Mouse (Mus musculus) heart, adult 11 months (tissue): ENCODE results near the gene Lst1.

Source experiments
- DNase-seq: peaks from one replicate; pipeline ENCODE4 v3.0.0; 2022

Lst1 gene

DNA sequence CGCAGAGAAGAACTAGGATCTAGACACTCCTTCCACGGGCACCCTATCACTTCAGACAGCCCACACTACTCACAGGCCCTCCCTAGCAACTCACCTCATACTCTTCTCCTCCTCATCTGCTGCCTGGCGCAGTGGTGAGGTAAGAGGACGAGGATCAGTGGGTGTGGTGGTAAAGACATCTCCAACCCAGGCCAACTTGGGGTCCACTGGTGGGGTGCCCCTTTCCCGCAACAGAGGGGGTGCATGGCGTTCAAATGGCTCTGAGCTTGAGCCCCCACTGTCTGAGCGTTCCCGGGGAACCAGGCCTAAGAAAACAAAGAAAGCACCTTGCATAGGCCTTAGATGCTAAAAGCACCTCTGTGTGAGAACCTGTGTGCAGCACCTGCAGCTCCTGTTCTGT lies 31.0 kb downstream of the Lst1 start:
- peak; percentile 91 for DNase-seq

DNA sequence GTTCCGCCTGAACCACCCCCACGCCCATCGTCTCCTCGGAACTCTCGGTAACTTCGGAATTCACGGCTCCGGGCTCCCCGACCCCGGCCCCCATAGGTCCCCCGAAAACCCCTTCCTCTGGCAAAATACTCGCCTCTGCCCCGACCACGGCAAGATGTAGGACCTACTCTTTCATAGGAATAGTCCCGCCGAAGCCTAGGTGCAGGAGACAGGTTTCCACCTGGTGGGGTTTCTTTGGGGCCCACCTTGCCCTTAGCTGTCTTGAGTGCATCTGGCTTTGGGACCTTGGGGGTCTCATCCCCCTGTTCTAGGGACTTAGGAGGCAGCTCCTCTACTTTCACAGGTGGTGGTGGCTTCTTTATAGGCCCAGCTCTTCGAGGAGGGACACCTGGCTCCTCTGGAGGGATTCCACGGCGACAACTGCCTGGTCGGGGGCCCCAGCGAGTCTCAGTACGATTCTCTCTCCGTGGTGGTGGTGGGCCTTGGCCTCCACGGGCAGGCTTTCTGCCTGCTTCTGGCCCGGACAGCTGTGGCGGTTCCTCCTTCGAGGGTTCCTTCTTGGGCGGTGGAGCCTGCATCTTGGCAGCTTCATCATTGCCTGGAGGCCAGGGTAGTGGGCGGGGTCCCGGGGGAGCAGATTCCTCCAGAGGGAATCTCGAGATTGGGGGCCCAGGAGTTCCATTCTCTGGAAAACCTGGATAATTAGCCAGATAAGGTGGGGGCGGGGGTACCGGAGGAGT lies 31.6 kb downstream of the Lst1 start:
- DNase-seq, result peak; percentile 93

DNA sequence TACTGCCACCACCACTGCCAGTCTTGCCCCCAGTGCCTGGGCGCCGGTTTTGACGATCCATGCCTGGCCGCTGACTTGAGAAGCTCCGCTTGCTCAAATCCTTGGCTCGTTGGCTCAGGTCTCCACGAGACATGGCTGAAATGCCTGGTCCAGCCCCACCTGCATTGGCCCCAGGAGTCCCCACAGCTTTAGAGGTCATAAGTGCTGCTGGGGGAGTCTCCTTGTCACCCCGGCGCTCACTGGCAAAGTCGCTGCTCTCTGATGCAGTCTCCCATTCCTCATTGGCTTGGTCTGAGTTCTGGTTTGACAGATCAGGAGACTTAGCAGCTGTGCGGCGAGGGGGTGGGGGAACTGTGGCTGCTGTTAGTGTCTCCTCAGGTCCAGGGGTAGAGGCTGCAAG lies 32.8 kb downstream of the Lst1 start:
- DNase-seq, result peak; percentile 93

DNA sequence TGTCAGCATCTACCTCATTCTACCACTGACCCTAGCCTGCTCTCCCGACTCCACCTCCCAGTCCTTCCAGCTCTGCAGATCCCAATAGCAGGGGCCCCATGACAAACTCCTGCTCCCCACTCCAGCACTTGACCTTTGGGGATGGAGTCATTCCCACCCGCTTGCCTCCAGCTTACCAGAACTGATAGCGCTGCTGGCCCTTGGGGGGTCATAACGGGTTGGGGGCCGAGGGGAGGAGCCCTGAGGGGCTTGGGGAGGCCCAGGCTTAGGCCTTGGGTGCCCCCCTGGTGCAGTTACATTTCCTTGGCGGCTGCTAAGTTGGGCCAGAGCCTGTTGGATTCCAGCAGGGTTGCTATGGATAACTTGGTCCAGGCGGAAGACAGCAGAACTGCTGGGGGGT lies 33.6 kb downstream of the Lst1 start:
- DNase-seq, result peak; percentile 92

DNA sequence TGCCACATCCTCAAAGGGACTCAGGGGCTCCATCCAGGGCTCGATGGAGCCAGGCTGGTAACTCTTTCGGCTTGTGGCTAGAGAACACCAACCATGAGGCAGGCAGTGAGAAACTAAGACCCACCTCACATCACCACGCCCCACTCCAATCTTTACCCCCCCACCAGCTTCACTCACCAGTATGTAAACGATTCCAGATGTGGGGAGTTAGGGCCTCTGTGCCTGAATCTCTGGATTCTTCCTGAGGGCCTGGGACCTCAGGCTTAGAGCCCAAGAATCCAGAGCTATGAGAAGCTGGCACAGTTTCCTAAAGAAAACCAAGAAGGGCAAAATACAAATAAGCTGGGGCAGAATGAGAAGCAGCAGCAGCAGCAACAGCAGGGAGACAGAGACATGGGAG lies 34.3 kb downstream of the Lst1 start:
- no peak for DNase-seq

DNA sequence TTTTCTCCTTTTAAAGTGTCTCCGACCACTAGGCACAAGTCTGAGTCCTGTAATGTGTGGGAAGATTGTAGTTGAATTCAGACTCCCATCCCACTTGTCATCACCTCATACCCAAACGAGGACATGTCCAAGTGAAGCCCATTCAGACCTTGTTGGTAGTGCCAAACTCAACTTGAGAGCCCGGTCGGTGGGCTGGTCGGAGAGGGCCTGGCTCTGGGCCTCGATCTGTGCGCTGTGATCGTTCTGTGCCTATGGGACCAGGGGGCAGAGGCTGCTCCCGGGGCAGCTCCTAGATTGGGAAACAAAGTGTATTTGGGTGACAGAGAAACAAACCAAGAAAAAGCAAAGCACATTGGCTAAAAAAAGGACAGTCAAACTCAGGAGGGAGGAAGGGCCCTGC lies 35.2 kb downstream of the Lst1 start:
- peak; percentile 90 for DNase-seq

DNA sequence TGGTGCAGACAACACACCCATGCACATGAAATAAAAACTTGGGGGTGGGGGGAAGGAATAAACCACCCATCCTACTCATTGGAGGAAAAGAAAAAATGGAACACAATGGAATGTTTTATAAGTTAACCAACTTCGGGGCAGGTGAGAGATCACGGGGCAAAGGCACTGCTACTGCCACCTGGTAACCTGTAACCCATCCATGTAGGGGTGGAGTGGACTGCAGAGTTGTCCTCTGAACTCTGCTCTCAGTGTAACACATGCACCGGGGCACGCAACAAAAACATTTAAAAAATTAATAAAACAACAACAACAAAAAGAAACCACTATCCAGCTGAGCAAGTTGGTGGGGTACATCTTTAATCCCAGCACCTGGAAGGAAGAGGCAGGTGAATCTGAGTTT lies 36.1 kb downstream of the Lst1 start:
- no peak for DNase-seq

DNA sequence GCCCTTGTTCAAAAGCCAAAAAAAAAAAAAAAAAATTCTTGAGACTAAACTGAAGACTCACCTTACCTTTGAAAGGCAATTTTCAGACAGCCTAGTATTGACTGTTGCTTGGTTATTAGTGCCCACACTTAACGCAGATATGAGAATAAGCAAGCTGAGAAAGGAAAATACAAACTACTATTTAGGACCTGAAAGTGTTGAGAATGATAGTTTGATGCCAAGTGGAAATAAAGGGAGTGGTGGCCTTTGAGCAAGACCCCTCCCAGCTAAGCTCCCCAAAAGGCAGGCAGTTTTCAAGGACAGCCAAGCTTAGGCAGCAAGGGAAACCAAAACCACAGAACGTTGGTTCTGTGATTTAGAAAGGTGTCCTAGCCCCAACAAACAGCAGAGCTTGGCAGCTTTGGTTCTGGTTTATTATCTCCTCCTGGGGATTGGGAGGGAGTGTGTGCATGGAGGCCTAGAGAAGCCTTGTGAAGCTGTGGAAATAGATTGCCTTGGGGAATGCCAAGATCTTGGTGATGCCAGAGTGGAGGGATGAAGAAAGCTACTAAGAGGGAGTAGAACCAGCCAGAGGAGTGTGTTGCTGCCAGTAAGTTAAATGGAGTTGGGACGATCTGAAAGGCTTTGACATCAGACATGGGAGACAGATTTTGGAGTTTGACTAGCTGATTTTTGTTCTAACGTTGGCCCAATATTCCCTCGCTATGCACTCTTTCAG lies 40.2 kb downstream of the Lst1 start:
- no peak for DNase-seq

DNA sequence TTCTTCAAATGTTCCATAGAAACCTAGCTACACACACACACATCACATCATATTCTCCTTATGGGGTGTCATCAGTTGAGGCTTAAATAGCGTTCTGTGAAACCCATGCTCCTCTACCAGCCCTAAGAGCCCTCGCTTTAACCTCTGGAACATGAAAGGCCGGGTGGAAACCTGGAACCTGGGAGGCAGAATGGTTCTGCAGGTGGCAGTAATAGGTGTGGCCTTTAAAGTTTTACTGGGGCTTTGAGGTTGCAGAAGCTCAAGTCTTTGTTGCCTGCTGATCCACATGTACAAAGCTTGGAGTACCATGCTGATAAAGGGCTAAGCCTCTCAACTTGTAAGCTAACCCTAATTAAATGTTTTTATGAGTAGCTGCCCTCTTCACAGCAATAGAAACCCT lies 40.9 kb downstream of the Lst1 start:
- no peak for DNase-seq

DNA sequence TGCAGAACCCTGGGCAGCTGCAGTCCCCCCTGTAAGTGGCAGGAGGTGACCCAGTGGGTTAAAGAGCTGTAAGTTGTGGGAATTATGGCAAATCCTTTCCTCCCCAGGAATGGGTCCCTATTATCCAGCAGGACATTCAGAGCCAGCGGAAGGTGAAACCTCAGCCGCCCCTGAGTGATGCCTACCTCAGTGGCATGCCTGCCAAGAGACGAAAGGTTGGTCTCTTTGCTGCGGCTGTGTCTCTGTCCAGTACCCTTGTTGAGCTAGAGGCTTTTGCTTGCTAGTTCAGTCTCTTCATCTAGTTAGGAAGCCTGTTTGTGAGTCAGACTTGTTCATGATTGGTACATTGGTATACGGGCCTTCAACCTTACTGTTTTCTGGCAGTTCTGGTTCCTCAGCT lies 42.1 kb downstream of the Lst1 start:
- no peak for DNase-seq

DNA sequence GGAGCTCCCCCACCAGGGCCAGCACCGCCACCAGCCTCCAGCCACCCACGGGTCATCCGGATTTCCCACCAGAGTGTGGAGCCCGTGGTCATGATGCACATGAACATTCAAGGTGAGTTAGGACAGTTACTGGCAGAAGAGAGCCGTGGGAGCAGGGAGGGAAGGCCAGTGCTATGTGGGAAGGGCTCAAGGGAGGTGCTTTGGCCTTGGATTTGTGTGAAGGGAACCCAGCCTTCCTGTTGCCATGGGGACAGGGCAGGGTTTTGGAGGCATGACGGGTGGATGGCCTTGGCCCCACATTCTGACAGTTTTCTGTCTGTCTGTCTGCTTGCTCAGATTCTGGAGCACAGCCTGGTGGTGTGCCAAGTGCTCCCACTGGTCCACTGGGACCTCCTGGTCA lies 46.3 kb downstream of the Lst1 start:
- no peak for DNase-seq

DNA sequence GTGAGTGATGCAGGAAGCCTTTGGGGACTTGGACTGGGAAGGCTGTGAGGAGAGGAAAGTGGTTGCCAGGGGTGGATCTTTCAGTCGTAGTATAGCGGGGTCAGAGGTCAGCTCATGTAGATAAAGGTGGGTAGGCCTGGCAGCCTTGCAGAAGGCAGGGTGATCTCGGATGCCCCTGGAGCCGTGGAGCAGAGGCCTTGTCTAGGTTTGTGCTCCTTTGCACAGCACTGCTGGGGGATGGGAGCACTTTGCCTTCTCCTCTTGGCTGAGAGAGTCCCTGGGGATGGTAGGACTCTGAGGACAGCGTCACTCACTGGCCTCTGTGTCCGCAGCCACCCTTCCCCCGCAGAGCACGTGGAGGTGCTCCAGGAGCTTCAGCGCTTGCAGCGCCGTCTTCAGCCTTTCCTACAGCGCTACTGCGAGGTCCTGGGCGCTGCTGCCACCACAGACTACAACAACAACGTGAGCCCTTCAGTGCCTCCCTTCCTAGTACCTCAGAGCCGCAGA lies 47.7 kb downstream of the Lst1 start:
- peak; percentile 95 for DNase-seq

DNA sequence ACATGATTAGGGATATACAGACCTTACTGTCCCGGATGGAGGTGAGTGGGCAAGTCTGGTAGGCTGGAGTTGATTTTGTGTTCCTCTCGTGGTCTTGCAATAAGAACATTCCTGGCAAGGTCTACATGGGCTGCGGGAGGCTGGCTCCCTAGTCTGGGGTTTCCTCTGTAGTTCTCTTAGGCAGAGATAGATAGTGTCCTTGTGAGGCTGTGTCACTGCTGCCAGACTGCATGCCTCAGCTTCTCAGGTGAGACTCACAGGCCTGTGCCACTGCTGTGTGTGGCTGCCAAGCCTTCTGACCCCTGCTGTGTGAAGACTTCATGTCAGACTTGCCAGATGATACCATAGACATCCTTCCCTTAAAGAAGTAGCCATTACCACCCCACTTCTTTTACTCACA lies 49.0 kb downstream of the Lst1 start:
- DNase-seq, result no peak

DNA sequence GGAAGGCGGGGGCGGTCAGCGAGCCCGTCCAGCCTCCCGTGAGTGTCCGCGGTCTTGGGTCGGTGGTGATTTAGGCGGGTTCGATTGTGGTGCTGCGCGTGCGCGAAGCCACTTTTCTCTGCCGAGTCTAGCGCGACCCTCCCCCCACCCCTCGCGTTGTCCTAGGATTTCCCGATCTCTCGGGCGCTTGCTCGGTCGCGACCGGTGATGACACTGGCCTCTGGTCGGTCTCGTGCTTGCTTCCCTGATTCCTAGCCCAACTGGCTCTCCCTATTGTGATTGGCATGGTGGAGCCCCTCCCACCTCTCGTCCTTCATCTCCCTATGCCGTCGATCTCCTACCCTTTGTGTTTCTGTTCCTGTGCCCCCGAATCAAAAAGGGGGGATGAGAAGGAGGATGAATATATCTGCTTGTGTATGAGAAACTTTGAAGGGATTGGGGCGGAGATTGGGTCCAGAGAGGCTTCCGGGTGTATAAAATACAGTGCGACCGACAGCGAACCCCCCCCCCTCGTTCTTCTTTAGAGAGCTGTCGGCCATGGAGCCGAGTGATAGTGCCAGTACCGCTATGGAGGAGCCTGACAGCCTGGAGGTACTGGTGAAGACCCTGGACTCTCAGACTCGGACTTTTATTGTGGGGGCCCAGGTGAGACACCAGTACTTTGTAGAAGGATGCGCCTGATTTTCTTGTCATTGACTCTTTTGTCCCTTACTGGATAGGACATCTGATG lies 52.5 kb downstream of the Lst1 start:
- DNase-seq, result no peak
